Mouse (Mus musculus): ENCODE results near the gene Ptpn7. TPM values are rescaled to one million over a fixed set of nuclear protein-coding genes. Genes with fewer than 3 reads are reported as not detected.

The Ptpn7 gene
- polyA plus RNA-seq, 1 experiment = 5.4 TPM

GRCm38 (mm10) chr1:135175176-135175575 is 42.7 kb downstream of the Ptpn7 start:
- H3K4me3 ChIP-seq (ENCODE audit: low read depth, low read length) = no peak overlapping the region
- TF ChIP-seq CTCF (IDR thresholded peaks at IDR 0.05; ENCODE audit: extremely low read depth, insufficient read length, insufficient replicate concordance, low read depth, low read length) (no peak), POLR2A (IDR thresholded peaks at IDR 0.05; ENCODE audit: low read depth, low read length) (no peak)
- H3K27me3 ChIP-seq (ENCODE audit: control insufficient read depth, insufficient read depth, low read length) = no peaks in the 10 kb centered on the region
- no peaks in the 10 kb centered on the region for H3K36me3 ChIP-seq (ENCODE audit: control insufficient read depth, insufficient read depth, low read length)
- H3K4me1 ChIP-seq (ENCODE audit: control insufficient read depth, insufficient read depth, insufficient read length, low read length) = peaks cover 37% of the 10 kb centered on the region
- 26% methylated on average over 3 of the region's 3 CpGs for WGBS
- H3K27ac ChIP-seq (ENCODE audit: insufficient read depth, low read depth, low read length) = peak overlapping the region; percentile 78

GRCm38 (mm10) chr1:135177724-135178123 is 45.2 kb downstream of the Ptpn7 start:
- H3K4me3 ChIP-seq (ENCODE audit: low read depth, low read length) = no peak overlapping the region
- peaks cover 50% of the 10 kb centered on the region for H3K4me1 ChIP-seq (ENCODE audit: control insufficient read depth, insufficient read depth, insufficient read length, low read length)
- TF ChIP-seq CTCF (IDR thresholded peaks at IDR 0.05; ENCODE audit: extremely low read depth, insufficient read length, insufficient replicate concordance, low read depth, low read length) (no peak), POLR2A (IDR thresholded peaks at IDR 0.05; ENCODE audit: low read depth, low read length) (no peak)
- H3K36me3 ChIP-seq (ENCODE audit: control insufficient read depth, insufficient read depth, low read length) = no peaks in the 10 kb centered on the region
- H3K27me3 ChIP-seq (ENCODE audit: control insufficient read depth, insufficient read depth, low read length) = no peaks in the 10 kb centered on the region
- WGBS = 53% methylated on average over 3 of the region's 3 CpGs
- H3K27ac ChIP-seq (ENCODE audit: insufficient read depth, low read depth, low read length) = peak overlapping the region; percentile 92

DNA sequence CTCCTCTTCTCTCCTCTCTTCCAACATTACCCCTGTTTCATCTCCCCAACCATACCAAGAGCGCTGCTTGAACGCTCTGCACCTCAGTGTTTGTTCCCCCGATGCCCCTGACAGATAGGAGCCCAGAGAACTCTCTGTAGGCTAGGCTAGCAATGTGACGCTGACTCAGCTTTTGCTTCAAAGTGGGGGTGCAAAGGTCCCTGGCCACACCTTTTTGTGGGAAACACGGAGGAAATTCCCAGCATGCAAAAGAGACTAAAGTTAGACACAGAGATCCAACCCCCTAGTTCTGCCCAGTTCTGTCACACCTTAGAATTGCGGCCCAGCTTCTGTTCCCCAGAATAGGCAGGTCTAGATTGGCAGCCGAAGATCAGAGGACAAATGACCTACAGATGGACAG is 46.4 kb downstream of the Ptpn7 start:
- peaks cover 60% of the 10 kb centered on the region for H3K4me1 ChIP-seq (ENCODE audit: control insufficient read depth, insufficient read depth, insufficient read length, low read length)
- H3K27ac ChIP-seq (ENCODE audit: insufficient read depth, low read depth, low read length) = peak overlapping the region; percentile 97
- TF ChIP-seq POLR2A (IDR thresholded peaks at IDR 0.05; ENCODE audit: low read depth, low read length) (no peak), CTCF (IDR thresholded peaks at IDR 0.05; ENCODE audit: extremely low read depth, insufficient read length, insufficient replicate concordance, low read depth, low read length) (no peak)

DNA sequence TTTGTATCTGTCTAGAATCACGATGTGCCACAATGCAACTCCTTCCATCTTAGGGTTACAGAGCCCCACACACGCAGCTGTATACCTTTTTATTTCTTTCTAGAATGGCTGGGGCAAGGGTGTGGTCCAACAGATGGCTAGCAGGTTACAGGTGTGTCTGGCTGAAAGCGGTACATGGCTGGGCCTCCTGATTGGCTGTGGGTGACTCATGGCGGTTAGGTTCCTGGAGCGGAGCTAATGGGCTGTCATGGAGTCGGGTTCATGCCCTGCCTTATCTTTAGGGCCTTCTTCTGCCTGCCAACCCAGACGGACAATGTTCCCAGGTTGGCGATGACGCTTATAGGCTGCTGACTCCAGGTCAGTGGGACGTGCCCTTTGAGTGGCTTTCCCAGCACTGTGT is 48.3 kb downstream of the Ptpn7 start:
- Histone ChIP-seq H3K27me3 (ENCODE audit: control insufficient read depth, insufficient read depth, low read length) (no peaks in the 10 kb centered on the region), H3K36me3 (ENCODE audit: control insufficient read depth, insufficient read depth, low read length) (no peaks in the 10 kb centered on the region), H3K4me1 (ENCODE audit: control insufficient read depth, insufficient read depth, insufficient read length, low read length) (peaks cover 66% of the 10 kb centered on the region), H3K27ac (ENCODE audit: insufficient read depth, low read depth, low read length) (peak overlapping the region; percentile 95), H3K4me3 (ENCODE audit: low read depth, low read length) (no peak overlapping the region)
- 24% methylated on average over 10 of the region's 10 CpGs for WGBS
- no peak for TF ChIP-seq CTCF (IDR thresholded peaks at IDR 0.05; ENCODE audit: extremely low read depth, insufficient read length, insufficient replicate concordance, low read depth, low read length)
- no peak for TF ChIP-seq POLR2A (IDR thresholded peaks at IDR 0.05; ENCODE audit: low read depth, low read length)

More for the DNA sequence above, 46.4 kb downstream of the Ptpn7 start:
- WGBS = 28% methylated on average over 7 of the region's 7 CpGs
- Histone ChIP-seq H3K36me3 (ENCODE audit: control insufficient read depth, insufficient read depth, low read length) (no peaks in the 10 kb centered on the region), H3K4me3 (ENCODE audit: low read depth, low read length) (no peak overlapping the region), H3K27me3 (ENCODE audit: control insufficient read depth, insufficient read depth, low read length) (no peaks in the 10 kb centered on the region)

DNA sequence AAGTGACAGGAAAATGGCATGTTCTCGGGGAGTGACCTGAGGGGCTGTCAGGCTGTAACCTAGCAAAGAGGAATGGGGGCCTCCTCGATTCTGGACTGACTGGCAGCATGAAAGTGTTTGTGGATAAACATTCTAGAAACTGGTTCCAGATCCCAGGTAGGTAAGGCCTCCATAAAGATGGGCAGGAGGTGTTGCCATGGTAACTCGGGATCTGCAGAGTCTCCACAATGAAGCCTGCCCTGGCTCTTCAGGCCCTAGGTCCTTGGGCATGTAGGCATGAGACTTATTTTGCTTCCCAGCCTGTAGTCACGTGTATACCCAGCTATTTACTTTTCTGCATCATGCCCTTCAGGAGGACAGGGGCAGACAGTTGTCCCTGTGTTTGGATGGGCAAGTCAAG is 48.8 kb downstream of the Ptpn7 start:
- no peak overlapping the region for H3K4me3 ChIP-seq (ENCODE audit: low read depth, low read length)
- no peaks in the 10 kb centered on the region for H3K36me3 ChIP-seq (ENCODE audit: control insufficient read depth, insufficient read depth, low read length)
- peaks cover 66% of the 10 kb centered on the region for H3K4me1 ChIP-seq (ENCODE audit: control insufficient read depth, insufficient read depth, insufficient read length, low read length)
- 33% methylated on average over 4 of the region's 4 CpGs for WGBS
- H3K27me3 ChIP-seq (ENCODE audit: control insufficient read depth, insufficient read depth, low read length) = no peaks in the 10 kb centered on the region
- H3K27ac ChIP-seq (ENCODE audit: insufficient read depth, low read depth, low read length) = peak overlapping the region; percentile 91
- TF ChIP-seq POLR2A (IDR thresholded peaks at IDR 0.05; ENCODE audit: low read depth, low read length) = no peak

DNA sequence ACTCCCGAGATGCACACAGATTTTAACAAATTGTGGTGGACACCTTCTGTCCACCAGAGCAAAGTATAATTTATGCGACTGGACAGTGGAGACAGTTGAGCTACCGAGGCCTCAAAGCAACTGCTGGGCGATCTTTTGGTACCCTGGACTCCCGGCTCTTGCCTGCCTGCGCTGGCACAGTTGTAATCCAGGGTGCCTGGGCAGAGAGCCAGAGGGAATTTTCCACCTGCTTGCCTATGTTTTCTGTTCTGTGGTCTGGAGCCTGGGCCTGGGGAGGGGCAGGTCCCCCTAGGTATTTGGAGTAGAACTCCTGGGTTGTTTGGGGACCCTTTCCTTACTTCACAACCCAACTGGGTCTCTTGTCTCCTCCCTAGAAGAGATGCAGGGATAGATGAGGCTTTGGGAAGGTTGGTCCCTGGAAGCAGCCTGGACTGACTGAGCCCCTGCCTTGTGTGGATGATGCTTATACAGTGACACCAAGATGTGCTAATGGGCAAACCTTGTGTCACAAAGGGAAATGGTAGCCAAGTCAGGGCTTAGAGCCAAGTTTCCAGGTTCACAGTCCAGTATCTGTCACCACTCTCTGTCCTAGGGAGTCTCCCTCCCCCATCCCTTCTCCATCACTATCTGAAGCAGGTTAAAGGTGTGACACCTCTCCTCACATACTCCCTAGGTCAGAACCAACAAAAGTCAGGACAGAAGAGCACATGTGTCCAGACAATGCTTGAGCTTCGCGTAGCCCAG is 49.6 kb downstream of the Ptpn7 start:
- Histone ChIP-seq H3K27me3 (ENCODE audit: control insufficient read depth, insufficient read depth, low read length) (no peaks in the 10 kb centered on the region), H3K27ac (ENCODE audit: insufficient read depth, low read depth, low read length) (peak overlapping the region; percentile 91), H3K36me3 (ENCODE audit: control insufficient read depth, insufficient read depth, low read length) (no peaks in the 10 kb centered on the region), H3K4me3 (ENCODE audit: low read depth, low read length) (no peak overlapping the region), H3K4me1 (ENCODE audit: control insufficient read depth, insufficient read depth, insufficient read length, low read length) (peaks cover 66% of the 10 kb centered on the region)
- WGBS = 40% methylated on average over 8 of the region's 8 CpGs
- TF ChIP-seq CTCF (IDR thresholded peaks at IDR 0.05; ENCODE audit: extremely low read depth, insufficient read length, insufficient replicate concordance, low read depth, low read length) (no peak), POLR2A (IDR thresholded peaks at IDR 0.05; ENCODE audit: low read depth, low read length) (no peak)

- WGBS = 22% methylated on average over 3 of the region's 3 CpGs
Measured at GRCm38 (mm10) chr1:135182975-135183374, 50.5 kb downstream of the Ptpn7 start.

More at GRCm38 (mm10) chr1:135182975-135183374, 50.5 kb downstream of the Ptpn7 start:
- Histone ChIP-seq H3K36me3 (ENCODE audit: control insufficient read depth, insufficient read depth, low read length) (no peaks in the 10 kb centered on the region), H3K27me3 (ENCODE audit: control insufficient read depth, insufficient read depth, low read length) (no peaks in the 10 kb centered on the region), H3K4me1 (ENCODE audit: control insufficient read depth, insufficient read depth, insufficient read length, low read length) (peaks cover 59% of the 10 kb centered on the region), H3K4me3 (ENCODE audit: low read depth, low read length) (no peak overlapping the region), H3K27ac (ENCODE audit: insufficient read depth, low read depth, low read length) (peak overlapping the region; percentile 86)
- no peak for TF ChIP-seq CTCF (IDR thresholded peaks at IDR 0.05; ENCODE audit: extremely low read depth, insufficient read length, insufficient replicate concordance, low read depth, low read length)
- TF ChIP-seq POLR2A (IDR thresholded peaks at IDR 0.05; ENCODE audit: low read depth, low read length) = no peak

Measured in small intestine, adult 2 months (tissue).